Mouse (Mus musculus) liver, adult 2 months (tissue): Measurements from ENCODE around the gene Kifap3. TPM values are rescaled to one million over a fixed set of nuclear protein-coding genes. Genes with fewer than 3 reads are reported as not detected.

Experiments used
- DNase-seq: peaks from one replicate; pipeline ENCODE4 v3.0.0-alpha.2; 2011; ENCODE audit warnings: low read depth, low spot score; ENCODE audit errors: extremely low read depth
- H3K27ac ChIP-seq: fragments of 200-500 bp; replicated peaks from 2 replicates; pipeline ENCODE4 v1.5.1; 2012; ENCODE audit warnings: low read depth, mild to moderate bottlenecking, control low read depth, inconsistent platforms, low read length; ENCODE audit not compliant: insufficient read depth
- H3K27me3 ChIP-seq: fragments of 200-500 bp; 2 replicates; pipeline ENCODE4 v1.6.1; 2012; ENCODE audit warnings: mild to moderate bottlenecking, moderate library complexity, low read length, inconsistent platforms; ENCODE audit not compliant: control insufficient read depth, insufficient read depth
- H3K36me3 ChIP-seq: fragments of 200-500 bp; 2 replicates; pipeline ENCODE4 v1.6.1; 2012; ENCODE audit warnings: low read length, inconsistent platforms; ENCODE audit not compliant: control insufficient read depth, insufficient read depth
- H3K4me1 ChIP-seq: fragments of 200-500 bp; 2 replicates; pipeline ENCODE4 v1.6.1; 2011; ENCODE audit warnings: low read length; ENCODE audit not compliant: control insufficient read depth, insufficient read depth
- H3K4me3 ChIP-seq: fragments of 200-500 bp; 2 replicates; pipeline ENCODE4 v1.5.1; 2011; ENCODE audit warnings: low read depth, mild to moderate bottlenecking, control low read depth, low read length, moderate library complexity; ENCODE audit not compliant: insufficient read depth
- H3K79me2 ChIP-seq: fragments of 200-500 bp; 2 replicates; pipeline ENCODE4 v1.6.1; 2012; ENCODE audit warnings: inconsistent platforms, mild to moderate bottlenecking, low read length, moderate library complexity; ENCODE audit not compliant: control insufficient read depth, insufficient read depth
- H3K9ac ChIP-seq: fragments of 200-500 bp; 2 replicates; pipeline ENCODE4 v1.6.1; 2012; ENCODE audit warnings: low read depth, mild to moderate bottlenecking, control low read depth, inconsistent platforms, low read length
- CTCF ChIP-seq: fragments of 200-500 bp; IDR thresholded peaks from 2 replicates; pipeline ENCODE4 v1.5.1; 2011; ENCODE audit warnings: low read depth, low read length, control low read depth
- POLR2A ChIP-seq: fragments of 200-500 bp; IDR thresholded peaks from 2 replicates; pipeline ENCODE4 v1.6.1; 2011; ENCODE audit warnings: low read length, control low read depth; ENCODE audit not compliant: insufficient read depth; ENCODE audit errors: extremely low read depth
- WGBS: fragments of 180-500 bp; shearing (Covaris S2); methylation state at CpG from one replicate; pipeline ENCODE4 v1.1.7; 2018; 5-methylcytosine and 5-hydroxymethylcytosine counted together
- polyA plus RNA-seq: library from polyadenylated mRNA; depleted of rRNA; stranded (reverse); fragments of >200 nt; gene quantifications from 2 replicates; pipeline ENCODE4 v1.2.3, GENCODE M21; 2012
- total RNA-seq: library from RNA; depleted of rRNA; stranded (reverse); fragments of >200 nt; gene quantifications from 2 replicates; pipeline ENCODE4 v1.2.3, GENCODE M21; 2014

Kifap3 gene
- total and polyA plus RNA-seq, 2 experiments = 1.1 to 4.3 TPM

DNA sequence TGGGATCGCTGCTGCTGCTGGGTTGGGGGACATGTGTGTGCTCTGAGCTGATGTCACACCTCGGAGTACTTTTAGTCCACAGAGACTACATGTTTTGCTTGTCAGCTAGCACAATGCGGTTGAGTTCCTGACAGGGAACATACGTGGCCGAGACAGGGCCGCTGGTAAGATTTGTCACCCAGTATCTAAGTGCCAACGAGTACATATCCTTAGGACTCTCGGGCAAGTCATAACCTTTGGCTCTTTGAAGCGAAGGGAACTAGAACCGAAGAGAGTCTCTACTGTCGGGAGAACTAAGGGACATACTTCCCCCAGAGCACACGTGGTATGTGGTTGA lies 151.0 kb downstream of the Kifap3 start:
- no peak for TF ChIP-seq CTCF
- TF ChIP-seq POLR2A = no peak
- DNase-seq = peak; percentile 61
- Histone ChIP-seq H3K9ac (peak overlapping the region; percentile 96), H3K4me1 (peaks cover 8% of the 10 kb centered on the region), H3K27me3 (no peaks in the 10 kb centered on the region), H3K4me3 (peak overlapping the region; percentile 99), H3K36me3 (peaks cover 21% of the 10 kb centered on the region), H3K27ac (peak overlapping the region; percentile 96), H3K79me2 (peaks cover 18% of the 10 kb centered on the region)
- under 1% methylated on average over 12 of the region's 12 CpGs for WGBS

DNA sequence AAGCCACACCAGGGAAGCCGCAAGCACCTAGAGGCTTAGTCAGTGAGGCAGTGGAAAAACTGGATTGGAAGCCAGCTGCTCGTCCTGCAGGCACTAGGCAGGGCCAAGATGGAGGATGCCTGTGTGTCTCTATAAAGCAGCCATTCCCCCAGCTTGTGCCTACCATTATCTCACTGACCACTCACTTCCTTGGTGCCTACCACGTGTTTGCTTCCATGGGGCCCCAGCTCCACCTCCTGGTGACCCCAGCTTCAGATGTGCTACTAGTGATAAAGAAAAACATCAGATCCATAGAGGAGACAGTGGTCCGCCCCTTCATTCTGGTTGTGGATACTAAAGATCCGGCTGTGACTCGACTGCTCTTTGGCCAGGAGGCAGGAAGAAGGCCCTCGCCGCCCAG lies 152.4 kb downstream of the Kifap3 start:
- 82% methylated on average over 8 of the region's 8 CpGs for WGBS
- Histone ChIP-seq H3K27me3 (no peaks in the 10 kb centered on the region), H3K36me3 (peaks cover 35% of the 10 kb centered on the region), H3K9ac (peak overlapping the region; percentile 67), H3K4me1 (peaks cover 8% of the 10 kb centered on the region), H3K27ac (peak overlapping the region; percentile 76), H3K4me3 (no peak overlapping the region), H3K79me2 (peaks cover 18% of the 10 kb centered on the region)
- TF ChIP-seq POLR2A = no peak
- no peak for TF ChIP-seq CTCF
- no peak for DNase-seq

DNA sequence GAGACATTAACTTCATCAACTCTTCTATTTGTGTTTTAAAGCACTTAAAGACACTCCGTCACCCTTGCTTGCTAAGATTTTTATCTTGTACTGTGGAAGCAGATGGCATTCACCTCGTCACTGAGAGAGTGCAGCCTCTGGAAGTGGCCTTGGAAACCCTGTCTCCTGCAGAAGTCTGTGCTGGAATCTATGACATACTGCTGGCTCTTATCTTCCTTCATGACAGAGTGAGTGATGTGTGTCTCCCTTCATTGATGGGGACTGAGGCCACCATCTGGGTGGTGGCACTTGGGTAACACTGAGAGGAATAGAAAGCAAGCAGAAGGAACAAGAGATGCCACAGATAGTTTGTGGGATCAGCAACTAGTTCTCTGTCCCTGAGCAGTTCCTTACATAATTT lies 155.2 kb downstream of the Kifap3 start:
- 91% methylated on average over 2 of the region's 2 CpGs for WGBS
- peaks cover 55% of the 10 kb centered on the region for H3K36me3 ChIP-seq

DNA sequence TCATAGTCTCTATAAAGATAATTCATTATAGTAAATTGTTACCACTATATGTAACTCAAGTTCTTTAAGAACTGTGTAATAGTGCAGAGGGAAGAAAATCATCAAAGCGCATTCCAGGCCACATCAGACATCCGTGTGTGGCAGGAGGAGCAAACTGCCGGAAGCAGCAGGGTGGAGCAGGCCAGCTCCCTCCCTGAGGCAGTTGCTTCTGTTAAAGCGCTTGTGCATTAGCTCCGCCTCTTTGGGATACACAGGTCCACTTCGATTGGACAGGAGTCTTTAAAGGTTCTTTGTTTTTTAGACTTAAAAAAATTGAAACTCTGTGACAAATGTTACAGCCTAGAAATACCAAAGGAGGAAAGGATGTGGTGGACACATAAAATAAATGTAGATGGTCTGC lies 162.7 kb downstream of the Kifap3 start:
- no peak for DNase-seq
- Histone ChIP-seq H3K79me2 (no peaks in the 10 kb centered on the region), H3K27me3 (no peaks in the 10 kb centered on the region), H3K9ac (no peak overlapping the region), H3K4me3 (no peak overlapping the region), H3K4me1 (no peaks in the 10 kb centered on the region), H3K27ac (no peak overlapping the region), H3K36me3 (peaks cover 71% of the 10 kb centered on the region)
- TF ChIP-seq CTCF = no peak
- no peak for TF ChIP-seq POLR2A
- 83% methylated on average over 6 of the region's 6 CpGs for WGBS

More for the DNA sequence above, 155.2 kb downstream of the Kifap3 start:
- no peak for TF ChIP-seq CTCF
- no peak for TF ChIP-seq POLR2A
- H3K27me3 ChIP-seq = no peaks in the 10 kb centered on the region
- H3K79me2 ChIP-seq = peaks cover 18% of the 10 kb centered on the region
- no peak for DNase-seq
- H3K4me3 ChIP-seq = no peak overlapping the region
- no peak overlapping the region for H3K9ac ChIP-seq
- H3K4me1 ChIP-seq = peaks cover 8% of the 10 kb centered on the region
- H3K27ac ChIP-seq = no peak overlapping the region

DNA sequence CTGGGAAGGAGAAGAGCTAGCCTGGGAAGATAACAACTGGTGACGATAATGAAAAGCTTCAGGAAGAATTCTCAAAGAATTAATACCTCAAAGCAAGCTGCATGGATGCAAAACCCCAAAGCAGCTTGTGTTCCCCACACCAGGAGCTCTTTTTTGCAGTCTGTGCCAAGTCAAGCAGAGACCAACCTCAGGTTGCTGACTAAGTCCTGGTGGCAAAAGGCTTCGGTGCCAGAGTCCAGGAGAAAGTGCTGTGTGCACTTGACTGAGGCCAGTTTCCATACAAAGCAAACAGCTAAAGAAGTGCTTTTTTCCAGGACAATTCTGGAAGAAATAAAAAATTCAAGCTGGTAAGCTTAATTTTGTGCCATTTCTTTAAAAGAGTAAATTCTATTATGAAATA lies 174.0 kb downstream of the Kifap3 start:
- Histone ChIP-seq H3K27ac (no peak overlapping the region), H3K27me3 (no peaks in the 10 kb centered on the region), H3K4me3 (no peak overlapping the region), H3K9ac (no peak overlapping the region), H3K36me3 (peaks cover 62% of the 10 kb centered on the region), H3K79me2 (no peaks in the 10 kb centered on the region), H3K4me1 (no peaks in the 10 kb centered on the region)
- peak; percentile 32 for DNase-seq
- WGBS = 52% methylated on average over 2 of the region's 2 CpGs
- TF ChIP-seq CTCF (no peak), POLR2A (no peak)

DNA sequence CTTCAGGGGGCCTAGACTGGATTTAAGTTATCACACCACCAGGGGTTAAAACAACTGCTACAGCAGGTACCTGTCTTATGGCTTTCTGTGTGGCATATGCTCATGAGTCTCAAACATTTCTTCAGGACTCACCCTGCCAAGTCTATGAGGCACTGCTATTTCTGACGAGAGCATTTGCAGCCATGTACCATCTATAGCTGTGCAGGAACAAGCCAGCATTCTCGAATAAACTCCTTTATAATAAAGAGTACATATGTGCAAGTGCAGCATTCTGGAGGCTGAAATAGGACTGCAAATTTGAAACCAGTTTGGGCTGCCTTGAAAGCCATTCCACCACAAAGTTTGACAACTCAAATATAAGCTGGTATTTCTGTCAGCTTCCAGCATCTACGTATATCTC lies 178.7 kb downstream of the Kifap3 start:
- H3K27ac ChIP-seq = no peak overlapping the region
- DNase-seq = no peak
- TF ChIP-seq POLR2A (no peak), CTCF (no peak)

More for the DNA sequence above, 178.7 kb downstream of the Kifap3 start:
- H3K27me3 ChIP-seq = no peaks in the 10 kb centered on the region
- no peaks in the 10 kb centered on the region for H3K79me2 ChIP-seq
- 89% methylated on average over 3 of the region's 3 CpGs for WGBS
- no peak overlapping the region for H3K9ac ChIP-seq
- no peaks in the 10 kb centered on the region for H3K4me1 ChIP-seq
- no peak overlapping the region for H3K4me3 ChIP-seq
- H3K36me3 ChIP-seq = peaks cover 22% of the 10 kb centered on the region
